Mouse (Mus musculus): Measurements from ENCODE around the gene Gm20388.

DNA sequence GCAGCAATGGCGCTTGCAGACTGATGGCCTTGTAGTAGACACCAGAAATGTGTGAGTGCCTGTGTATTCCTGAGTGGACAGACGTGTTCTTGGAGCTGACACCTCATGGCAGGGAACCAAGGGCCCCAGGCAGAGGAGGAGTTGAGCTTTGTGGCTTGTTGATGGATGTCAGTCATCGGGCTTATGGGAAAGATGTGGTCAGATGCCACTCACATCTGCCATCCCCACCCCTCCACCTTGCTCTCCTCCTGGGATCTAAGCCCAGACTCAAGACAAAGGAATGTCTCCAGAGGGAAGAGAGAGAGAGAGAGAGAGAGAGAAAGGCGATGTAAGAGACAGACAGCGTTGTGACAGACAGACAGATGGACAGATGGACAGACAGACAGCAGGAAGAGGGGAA lies 1378.7 kb downstream of the Gm20388 start:
- TF ChIP-seq POLR2A (IDR thresholded peaks at IDR 0.05; ENCODE audit: borderline replicate concordance, insufficient read depth, low read length) (no peak), CTCF (IDR thresholded peaks at IDR 0.05; ENCODE audit: borderline replicate concordance, insufficient read depth, low read depth, low read length) (no peak)
